Mouse (Mus musculus): ENCODE measurements around the gene Cd160. TPM values are rescaled to one million over a fixed set of nuclear protein-coding genes. Genes with fewer than 3 reads are reported as not detected.

Cd160 gene
- 0.15 and 0.27 TPM in 2 replicates for polyA plus RNA-seq (2015; fragmentation: Nextera tagmentation; extraction: Ambion mirVana)

GRCm38 (mm10) chr3:96828984-96829383 lies at the start of gene Cd160, which contains the start of gene Pdzk1:
Gene Cd160, minus strand, starts transcription at chr3:96829351.
Gene Pdzk1, plus strand, starts transcription at chr3:96829284.
- no peak for ATAC-seq (ENCODE audit: low FRiP score, low read depth)
- WGBS, result 89% methylated on average over 1 of the region's 1 CpGs

GRCm38 (mm10) chr3:96874808-96875571 lies 45.8 kb upstream of the Cd160 start:
- H3K4me2 ChIP-seq (replicated peaks), result no peak overlapping the region
- no peaks in the 10 kb centered on the region for H3K27me3 ChIP-seq
- H3K4me3 ChIP-seq, result no peak overlapping the region
- no peak for ATAC-seq (ENCODE audit: low FRiP score, low read depth)
- no peaks in the 10 kb centered on the region for H3K9me3 ChIP-seq
- no peak overlapping the region for H3K9ac ChIP-seq
- peaks cover 70% of the 10 kb centered on the region for H3K36me3 ChIP-seq
- no peak overlapping the region for H3K27ac ChIP-seq
- H3K4me1 ChIP-seq, result no peaks in the 10 kb centered on the region
- WGBS, result 79% methylated on average over 7 of the region's 7 CpGs

More at GRCm38 (mm10) chr3:96828984-96829383, at the start of gene Cd160, which contains the start of gene Pdzk1:
- Histone ChIP-seq H3K9me3 (no peaks in the 10 kb centered on the region), H3K9ac (no peak within 1 kb of the TSS), H3K4me2 (replicated peaks) (no peak within 1 kb of the TSS), H3K27me3 (no peaks in the 10 kb centered on the region), H3K36me3 (no peaks in the 10 kb centered on the region), H3K27ac (no peak within 1 kb of the TSS), H3K4me1 (peaks cover 2% of the 10 kb centered on the region; the same call in 1 of the 2 replicates), H3K4me3 (no peak within 1 kb of the TSS)

GRCm38 (mm10) chr3:96872501-96872900 lies 43.4 kb upstream of the Cd160 start:
- 90% methylated on average over 8 of the region's 8 CpGs for whole genome bisulfite sequencing
- H3K36me3 ChIP-seq, result peaks cover 74% of the 10 kb centered on the region

GRCm38 (mm10) chr3:96871070-96871469 lies 41.9 kb upstream of the Cd160 start:
- Histone ChIP-seq H3K4me3 (no peak overlapping the region), H3K27me3 (no peaks in the 10 kb centered on the region), H3K9me3 (no peaks in the 10 kb centered on the region), H3K36me3 (peaks cover 71% of the 10 kb centered on the region), H3K4me2 (replicated peaks) (no peak overlapping the region), H3K9ac (no peak overlapping the region), H3K4me1 (no peaks in the 10 kb centered on the region), H3K27ac (no peak overlapping the region)
- 84% methylated on average over 8 of the region's 8 CpGs for WGBS
- ATAC-seq (ENCODE audit: low FRiP score, low read depth), result no peak

More at GRCm38 (mm10) chr3:96872501-96872900, 43.4 kb upstream of the Cd160 start:
- no peak overlapping the region for H3K27ac ChIP-seq
- H3K4me3 ChIP-seq, result no peak overlapping the region
- no peaks in the 10 kb centered on the region for H3K4me1 ChIP-seq
- ATAC-seq (ENCODE audit: low FRiP score, low read depth), result no peak
- no peak overlapping the region for H3K9ac ChIP-seq
- no peaks in the 10 kb centered on the region for H3K9me3 ChIP-seq
- H3K27me3 ChIP-seq, result no peaks in the 10 kb centered on the region
- no peak overlapping the region for H3K4me2 ChIP-seq (replicated peaks)

- ATAC-seq (ENCODE audit: low FRiP score, low read depth), result no peak
- 91% methylated on average over 2 of the region's 2 CpGs for WGBS
- Histone ChIP-seq H3K36me3 (peaks cover 70% of the 10 kb centered on the region), H3K9me3 (no peaks in the 10 kb centered on the region), H3K4me3 (no peak overlapping the region), H3K4me1 (no peaks in the 10 kb centered on the region), H3K27ac (no peak overlapping the region), H3K4me2 (replicated peaks) (no peak overlapping the region), H3K27me3 (no peaks in the 10 kb centered on the region), H3K9ac (no peak overlapping the region)
Observed at GRCm38 (mm10) chr3:96870270-96870669, 41.1 kb upstream of the Cd160 start.

GRCm38 (mm10) chr3:96869091-96869490 lies 39.9 kb upstream of the Cd160 start:
- WGBS, result 90% methylated on average over 7 of the region's 7 CpGs
- no peak for ATAC-seq (ENCODE audit: low FRiP score, low read depth)
- Histone ChIP-seq H3K9me3 (no peaks in the 10 kb centered on the region), H3K4me2 (replicated peaks) (no peak overlapping the region), H3K4me3 (no peak overlapping the region), H3K27ac (no peak overlapping the region), H3K9ac (no peak overlapping the region), H3K36me3 (peaks cover 59% of the 10 kb centered on the region), H3K27me3 (no peaks in the 10 kb centered on the region), H3K4me1 (no peaks in the 10 kb centered on the region)

GRCm38 (mm10) chr3:96868566-96868965 lies 39.4 kb upstream of the Cd160 start:
- no peak overlapping the region for H3K4me2 ChIP-seq (replicated peaks)
- H3K9me3 ChIP-seq, result no peaks in the 10 kb centered on the region
- WGBS, result 90% methylated on average over 8 of the region's 8 CpGs
- no peak for ATAC-seq (ENCODE audit: low FRiP score, low read depth)
- H3K27me3 ChIP-seq, result no peaks in the 10 kb centered on the region
- peaks cover 55% of the 10 kb centered on the region for H3K36me3 ChIP-seq
- no peak overlapping the region for H3K27ac ChIP-seq
- no peaks in the 10 kb centered on the region for H3K4me1 ChIP-seq
- H3K4me3 ChIP-seq, result no peak overlapping the region
- no peak overlapping the region for H3K9ac ChIP-seq

- Histone ChIP-seq H3K9me3 (no peaks in the 10 kb centered on the region), H3K27me3 (no peaks in the 10 kb centered on the region), H3K9ac (no peak overlapping the region), H3K4me2 (replicated peaks) (no peak overlapping the region), H3K4me1 (no peaks in the 10 kb centered on the region), H3K27ac (no peak overlapping the region), H3K4me3 (no peak overlapping the region), H3K36me3 (peaks cover 48% of the 10 kb centered on the region)
- ATAC-seq (ENCODE audit: low FRiP score, low read depth), result no peak
- WGBS, result 90% methylated on average over 3 of the region's 3 CpGs
Observed at GRCm38 (mm10) chr3:96867863-96868262, 38.7 kb upstream of the Cd160 start.

- no peak overlapping the region for H3K4me3 ChIP-seq
- no peaks in the 10 kb centered on the region for H3K27me3 ChIP-seq
- H3K9me3 ChIP-seq, result no peaks in the 10 kb centered on the region
- H3K9ac ChIP-seq, result no peak overlapping the region
- ATAC-seq (ENCODE audit: low FRiP score, low read depth), result no peak
- H3K4me2 ChIP-seq (replicated peaks), result no peak overlapping the region
- 83% methylated on average over 5 of the region's 5 CpGs for WGBS
- no peaks in the 10 kb centered on the region for H3K36me3 ChIP-seq
- no peak overlapping the region for H3K27ac ChIP-seq
- H3K4me1 ChIP-seq, result no peaks in the 10 kb centered on the region
Observed at GRCm38 (mm10) chr3:96860498-96860897, 31.3 kb upstream of the Cd160 start.

- ATAC-seq (ENCODE audit: low FRiP score, low read depth), result no peak
- WGBS, result 66% methylated on average over 3 of the region's 3 CpGs
- H3K27ac ChIP-seq, result no peak overlapping the region
Observed at GRCm38 (mm10) chr3:96855833-96856232, 26.7 kb upstream of the Cd160 start.

GRCm38 (mm10) chr3:96854376-96854775 lies 25.2 kb upstream of the Cd160 start:
- Histone ChIP-seq H3K4me3 (no peak overlapping the region), H3K27ac (no peak overlapping the region), H3K9ac (no peak overlapping the region), H3K36me3 (no peaks in the 10 kb centered on the region), H3K4me2 (replicated peaks) (no peak overlapping the region), H3K27me3 (no peaks in the 10 kb centered on the region), H3K9me3 (no peaks in the 10 kb centered on the region), H3K4me1 (no peaks in the 10 kb centered on the region)
- WGBS, result 90% methylated on average over 4 of the region's 4 CpGs
- no peak for ATAC-seq (ENCODE audit: low FRiP score, low read depth)

More at GRCm38 (mm10) chr3:96855833-96856232, 26.7 kb upstream of the Cd160 start:
- no peaks in the 10 kb centered on the region for H3K36me3 ChIP-seq
- no peak overlapping the region for H3K4me3 ChIP-seq
- no peak overlapping the region for H3K9ac ChIP-seq
- H3K4me1 ChIP-seq, result no peaks in the 10 kb centered on the region
- no peaks in the 10 kb centered on the region for H3K27me3 ChIP-seq
- H3K9me3 ChIP-seq, result no peaks in the 10 kb centered on the region
- no peak overlapping the region for H3K4me2 ChIP-seq (replicated peaks)

- Histone ChIP-seq H3K27ac (no peak overlapping the region), H3K4me2 (replicated peaks) (no peak overlapping the region), H3K4me1 (0 out of 2 replicates have a peak, but pooled peaks cover 3% of the 10 kb centered on the region), H3K9me3 (no peaks in the 10 kb centered on the region), H3K4me3 (no peak overlapping the region), H3K9ac (no peak overlapping the region), H3K36me3 (no peaks in the 10 kb centered on the region), H3K27me3 (no peaks in the 10 kb centered on the region)
- 78% methylated on average over 6 of the region's 6 CpGs for WGBS
- ATAC-seq (ENCODE audit: low FRiP score, low read depth), result no peak
Observed at GRCm38 (mm10) chr3:96852561-96852960, 23.4 kb upstream of the Cd160 start.
